Mouse (Mus musculus): Measurements from ENCODE around the gene Gyg.

- TF ChIP-seq ZNF384 (IDR thresholded peaks at IDR 0.05; ENCODE audit: low read depth, low read length), result no peak
- TF ChIP-seq ZC3H11A (IDR thresholded peaks at IDR 0.05; ENCODE audit: borderline replicate concordance, low read depth, low read length), result no peak
- no peak for TF ChIP-seq MAFK (IDR thresholded peaks at IDR 0.05; ENCODE audit: insufficient read depth, low read depth, low read length)
- TF ChIP-seq CHD2 (IDR thresholded peaks at IDR 0.05; ENCODE audit: low read depth, low read length), result no peak
Measured at GRCm38 (mm10) chr3:20155476-20155875, 359 bp upstream of the Gyg start.
